Mouse (Mus musculus) liver, adult 2 months (tissue): ENCODE results near the gene Tmem30a. TPM values are rescaled to one million over a fixed set of nuclear protein-coding genes. Genes with fewer than 3 reads are reported as not detected.

Source experiments
- DNase-seq: peaks from one replicate; pipeline ENCODE4 v3.0.0-alpha.2; 2011; ENCODE audit warnings: low read depth, low spot score; ENCODE audit errors: extremely low read depth
- H3K27ac ChIP-seq: fragments of 200-500 bp; replicated peaks from 2 replicates; pipeline ENCODE4 v1.5.1; 2012; ENCODE audit warnings: low read depth, mild to moderate bottlenecking, control low read depth, inconsistent platforms, low read length; ENCODE audit not compliant: insufficient read depth
- H3K27me3 ChIP-seq: fragments of 200-500 bp; 2 replicates; pipeline ENCODE4 v1.6.1; 2012; ENCODE audit warnings: mild to moderate bottlenecking, moderate library complexity, low read length, inconsistent platforms; ENCODE audit not compliant: control insufficient read depth, insufficient read depth
- H3K36me3 ChIP-seq: fragments of 200-500 bp; 2 replicates; pipeline ENCODE4 v1.6.1; 2012; ENCODE audit warnings: low read length, inconsistent platforms; ENCODE audit not compliant: control insufficient read depth, insufficient read depth
- H3K4me1 ChIP-seq: fragments of 200-500 bp; 2 replicates; pipeline ENCODE4 v1.6.1; 2011; ENCODE audit warnings: low read length; ENCODE audit not compliant: control insufficient read depth, insufficient read depth
- H3K4me3 ChIP-seq: fragments of 200-500 bp; 2 replicates; pipeline ENCODE4 v1.5.1; 2011; ENCODE audit warnings: low read depth, mild to moderate bottlenecking, control low read depth, low read length, moderate library complexity; ENCODE audit not compliant: insufficient read depth
- H3K79me2 ChIP-seq: fragments of 200-500 bp; 2 replicates; pipeline ENCODE4 v1.6.1; 2012; ENCODE audit warnings: inconsistent platforms, mild to moderate bottlenecking, low read length, moderate library complexity; ENCODE audit not compliant: control insufficient read depth, insufficient read depth
- H3K9ac ChIP-seq: fragments of 200-500 bp; 2 replicates; pipeline ENCODE4 v1.6.1; 2012; ENCODE audit warnings: low read depth, mild to moderate bottlenecking, control low read depth, inconsistent platforms, low read length
- CTCF ChIP-seq: fragments of 200-500 bp; IDR thresholded peaks from 2 replicates; pipeline ENCODE4 v1.5.1; 2011; ENCODE audit warnings: low read depth, low read length, control low read depth
- POLR2A ChIP-seq: fragments of 200-500 bp; IDR thresholded peaks from 2 replicates; pipeline ENCODE4 v1.6.1; 2011; ENCODE audit warnings: low read length, control low read depth; ENCODE audit not compliant: insufficient read depth; ENCODE audit errors: extremely low read depth
- WGBS: fragments of 180-500 bp; shearing (Covaris S2); methylation state at CpG from one replicate; pipeline ENCODE4 v1.1.7; 2018; 5-methylcytosine and 5-hydroxymethylcytosine counted together
- polyA plus RNA-seq: library from polyadenylated mRNA; depleted of rRNA; stranded (reverse); fragments of >200 nt; gene quantifications from 2 replicates; pipeline ENCODE4 v1.2.3, GENCODE M21; 2012
- total RNA-seq: library from RNA; depleted of rRNA; stranded (reverse); fragments of >200 nt; gene quantifications from 2 replicates; pipeline ENCODE4 v1.2.3, GENCODE M21; 2014

Gene Tmem30a
- total and polyA plus RNA-seq, 2 experiments = 54.0 to 156 TPM

DNA sequence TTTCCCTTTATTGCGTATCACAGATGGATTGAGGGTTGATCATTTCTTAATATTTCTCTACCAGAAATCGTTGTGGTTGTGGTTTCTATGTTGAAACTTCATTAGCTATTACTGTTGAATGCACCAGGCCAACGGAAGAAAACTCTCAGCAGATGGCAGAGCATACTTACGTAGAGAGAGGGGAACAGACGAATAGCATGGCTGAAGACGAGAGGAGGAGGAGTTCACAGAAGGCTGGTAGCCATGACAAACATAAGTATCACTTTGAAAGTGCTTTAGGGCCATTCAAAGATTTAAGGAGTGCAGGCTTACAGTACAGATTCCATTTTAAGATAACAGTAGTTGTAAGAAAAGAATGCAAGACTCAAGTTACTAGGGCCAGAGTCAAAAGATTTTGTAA lies 30.8 kb downstream of the Tmem30a start:
- Histone ChIP-seq H3K4me1 (peaks cover 8% of the 10 kb centered on the region), H3K27ac (0 out of 2 replicates have a peak overlapping the region, but pooled peaks have one; percentile 5), H3K4me3 (no peak overlapping the region), H3K27me3 (no peaks in the 10 kb centered on the region), H3K36me3 (peaks cover 4% of the 10 kb centered on the region; the same call in 1 of the 2 replicates), H3K9ac (no peak overlapping the region), H3K79me2 (peaks cover 5% of the 10 kb centered on the region; the same call in 1 of the 2 replicates)
- no peak for DNase-seq
- TF ChIP-seq POLR2A = no peak
- no peak for TF ChIP-seq CTCF
- 44% methylated on average over 6 of the region's 6 CpGs for WGBS

GRCm38 (mm10) chr9:79760076-79760475 lies 33.2 kb downstream of the Tmem30a start:
- no peak for TF ChIP-seq CTCF
- TF ChIP-seq POLR2A = no peak
- 2% methylated on average over 14 of the region's 14 CpGs for WGBS
- Histone ChIP-seq H3K4me1 (peaks cover 11% of the 10 kb centered on the region), H3K79me2 (peaks cover 5% of the 10 kb centered on the region; the same call in 1 of the 2 replicates), H3K4me3 (peak overlapping the region; percentile 50), H3K27me3 (no peaks in the 10 kb centered on the region), H3K27ac (peak overlapping the region; percentile 45), H3K9ac (peak overlapping the region; percentile 51), H3K36me3 (peaks cover 13% of the 10 kb centered on the region)
- no peak for DNase-seq

DNA sequence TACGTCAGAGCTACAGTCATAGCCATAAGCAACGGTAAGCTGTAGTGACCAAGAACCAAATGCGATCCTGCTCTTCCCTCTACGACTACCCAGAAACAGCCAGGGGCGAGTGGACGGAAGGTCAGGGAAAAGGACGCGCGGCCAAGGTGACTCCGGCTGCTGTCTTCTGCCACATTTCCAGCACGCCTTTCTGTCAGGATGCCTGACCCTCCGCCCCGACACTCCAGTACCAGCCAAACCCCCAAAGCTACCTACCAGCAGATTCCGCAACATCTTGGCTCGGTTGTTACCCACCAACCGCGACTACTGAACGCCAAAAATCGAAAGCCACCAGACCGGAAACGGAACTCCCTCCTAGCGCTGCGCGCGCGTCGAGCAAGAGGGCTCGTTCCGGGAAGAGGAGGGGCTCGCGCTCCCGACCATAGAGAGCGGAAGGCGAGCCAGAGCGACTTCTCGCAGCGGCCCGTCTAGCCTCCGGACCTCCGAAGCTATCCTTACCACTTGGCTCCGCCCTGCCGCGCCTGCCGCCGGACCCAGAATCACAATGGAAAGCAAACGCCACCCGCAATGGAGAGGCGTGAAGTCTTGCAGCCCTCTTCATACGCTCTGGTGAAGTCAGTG lies 33.8 kb downstream of the Tmem30a start, which contains the start of gene Cox7a2:
TSS of gene Cox7a2 (minus strand) at position 494 of the 621 bp plus-strand sequence.
- H3K27me3 ChIP-seq = no peaks in the 10 kb centered on the region
- H3K36me3 ChIP-seq = peaks cover 16% of the 10 kb centered on the region
- TF ChIP-seq CTCF (no peak), POLR2A (peak; percentile 56; the same call in 1 of the 2 replicates)
- 1% methylated on average over 49 of the region's 49 CpGs for WGBS
- H3K9ac ChIP-seq = peak within 1 kb of the TSS; percentile 79
- peaks cover 13% of the 10 kb centered on the region for H3K4me1 ChIP-seq
- H3K4me3 ChIP-seq = peak within 1 kb of the TSS; percentile 64
- H3K79me2 ChIP-seq = peaks cover 5% of the 10 kb centered on the region; the same call in 1 of the 2 replicates
- peak within 1 kb of the TSS; percentile 90 for H3K27ac ChIP-seq
- DNase-seq = peak; percentile 90

DNA sequence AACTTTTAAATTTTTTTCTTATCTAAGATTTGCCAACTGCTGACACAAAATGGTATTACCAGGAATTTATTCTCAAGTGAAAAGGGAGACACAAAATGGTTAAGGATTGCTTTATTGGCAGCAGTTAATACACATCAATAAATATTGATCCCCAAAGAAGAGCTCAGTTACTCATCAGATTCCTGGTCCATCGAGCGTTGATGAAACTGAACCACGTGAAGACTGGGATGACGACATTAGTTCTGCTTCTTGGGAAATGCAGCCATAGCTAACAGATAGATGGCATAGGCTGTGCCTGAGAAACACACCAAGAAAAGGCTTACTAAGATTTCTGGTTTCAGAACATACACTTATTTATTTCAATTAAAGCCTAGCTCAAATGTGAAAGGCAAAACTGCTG lies 38.0 kb downstream of the Tmem30a start:
- Histone ChIP-seq H3K79me2 (peaks cover 5% of the 10 kb centered on the region; the same call in 1 of the 2 replicates), H3K27ac (peak overlapping the region; percentile 43), H3K4me1 (peaks cover 13% of the 10 kb centered on the region), H3K4me3 (no peak overlapping the region), H3K27me3 (no peaks in the 10 kb centered on the region), H3K9ac (no peak overlapping the region), H3K36me3 (peaks cover 34% of the 10 kb centered on the region)
- 26% methylated on average over 4 of the region's 4 CpGs for WGBS
- TF ChIP-seq POLR2A (no peak), CTCF (no peak)
- DNase-seq = peak; percentile 93

GRCm38 (mm10) chr9:79751846-79752245 lies 41.5 kb downstream of the Tmem30a start:
- Histone ChIP-seq H3K36me3 (peaks cover 30% of the 10 kb centered on the region), H3K4me1 (peaks cover 5% of the 10 kb centered on the region), H3K27me3 (no peaks in the 10 kb centered on the region), H3K27ac (no peak overlapping the region), H3K9ac (no peak overlapping the region), H3K4me3 (no peak overlapping the region), H3K79me2 (no peaks in the 10 kb centered on the region)
- DNase-seq = no peak
- TF ChIP-seq POLR2A (no peak), CTCF (no peak)
- WGBS = 89% methylated on average over 8 of the region's 8 CpGs

DNA sequence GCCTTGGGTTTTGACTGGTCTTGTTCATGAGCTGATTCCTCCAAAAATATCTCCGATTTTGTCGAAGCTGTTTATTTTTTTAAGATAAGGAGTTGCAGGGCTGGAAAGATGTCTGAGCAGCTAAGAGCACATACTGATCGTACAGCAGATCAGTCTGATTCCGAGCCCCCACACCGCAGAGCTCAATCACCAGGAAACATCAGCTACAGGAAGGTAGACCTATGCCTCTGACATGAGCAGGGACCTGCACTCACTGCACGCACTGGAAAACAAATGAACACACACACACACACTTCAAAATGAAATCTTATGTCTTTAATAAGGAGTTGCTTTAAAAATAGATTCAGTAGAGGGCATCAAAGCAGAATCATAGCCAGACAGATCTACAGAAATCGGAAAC lies 42.6 kb downstream of the Tmem30a start:
- no peak overlapping the region for H3K9ac ChIP-seq
- H3K36me3 ChIP-seq = peaks cover 26% of the 10 kb centered on the region
- peaks cover 2% of the 10 kb centered on the region for H3K4me1 ChIP-seq
- no peak for TF ChIP-seq POLR2A
- TF ChIP-seq CTCF = no peak
- DNase-seq = no peak
- H3K4me3 ChIP-seq = no peak overlapping the region
- no peaks in the 10 kb centered on the region for H3K27me3 ChIP-seq
- 82% methylated on average over 7 of the region's 7 CpGs for whole genome bisulfite sequencing
- H3K79me2 ChIP-seq = no peaks in the 10 kb centered on the region
- no peak overlapping the region for H3K27ac ChIP-seq
